Mouse (Mus musculus): Measurements from ENCODE around the gene Ccdc14. TPM values are rescaled to one million over a fixed set of nuclear protein-coding genes. Genes with fewer than 3 reads are reported as not detected.
A peak's percentile ranks its signal among the peaks of the same experiment; 100 is the strongest.
"Not testable (repeated sequence)": the region's sequence is repeated elsewhere in the genome, so short reads cannot be mapped to it uniquely, and the experiment has no call there.

Ccdc14 gene
- total RNA-seq, 1 experiment from 2014 or later = 3.0 TPM

DNA sequence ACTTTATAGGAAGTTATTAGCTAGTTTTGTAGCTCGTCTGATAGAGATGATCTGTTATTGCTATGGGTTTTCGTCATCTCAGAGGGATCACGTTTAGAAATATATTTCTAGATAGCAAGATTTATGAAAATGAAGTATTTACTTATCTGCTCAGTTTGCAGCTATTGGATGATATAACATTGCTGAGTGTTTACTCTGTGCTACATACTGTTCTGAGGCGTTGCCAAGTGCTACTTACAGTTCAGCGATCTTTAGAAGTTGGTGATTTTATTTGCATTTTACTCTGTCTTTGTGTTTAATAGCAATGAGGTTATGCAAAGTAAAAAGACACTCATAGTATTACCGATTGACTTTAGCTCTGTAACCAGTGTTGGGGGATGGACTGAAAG lies 10.4 kb downstream of the Ccdc14 start:
- ATAC-seq (ENCODE audit: extremely low read depth, insufficient number of reproducible peaks, low FRiP score, poor library complexity, severe bottlenecking) = no peak

- no peak for ATAC-seq (ENCODE audit: extremely low read depth, insufficient number of reproducible peaks, low FRiP score, poor library complexity, severe bottlenecking)
These were observed 15.6 kb downstream of the Ccdc14 start for GRCm38 (mm10) chr16:34706019-34706418.

- ATAC-seq (ENCODE audit: extremely low read depth, insufficient number of reproducible peaks, low FRiP score, poor library complexity, severe bottlenecking) = no peak
These were observed 16.1 kb downstream of the Ccdc14 start for GRCm38 (mm10) chr16:34706487-34706946.

- no peak for ATAC-seq (ENCODE audit: extremely low read depth, insufficient number of reproducible peaks, low FRiP score, poor library complexity, severe bottlenecking)
These were observed 21.1 kb downstream of the Ccdc14 start for GRCm38 (mm10) chr16:34711481-34711880.

GRCm38 (mm10) chr16:34725156-34725555 lies 34.7 kb downstream of the Ccdc14 start:
- ATAC-seq (ENCODE audit: extremely low read depth, insufficient number of reproducible peaks, low FRiP score, poor library complexity, severe bottlenecking) = no peak

DNA sequence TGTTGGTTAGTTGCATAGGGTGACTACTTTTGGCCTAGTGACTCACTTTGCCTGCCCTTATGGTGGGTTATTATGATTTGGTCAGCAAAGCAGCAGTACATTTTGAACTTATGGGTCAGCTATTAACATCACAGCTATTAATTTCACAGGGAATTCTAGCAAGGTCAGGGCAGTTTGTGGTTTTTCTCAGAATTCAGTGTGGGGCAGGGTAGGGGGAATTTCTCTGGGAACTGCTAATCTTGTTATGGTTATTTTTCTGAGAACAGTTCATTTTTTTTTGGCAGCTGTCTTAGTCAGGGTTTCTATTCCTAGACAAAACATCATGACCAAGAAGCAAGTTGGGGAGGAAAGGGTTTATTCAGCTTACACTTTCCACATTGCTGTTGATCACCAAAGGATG lies 38.2 kb downstream of the Ccdc14 start:
- not testable (repeated sequence) for ATAC-seq (ENCODE audit: extremely low read depth, insufficient number of reproducible peaks, low FRiP score, poor library complexity, severe bottlenecking)

DNA sequence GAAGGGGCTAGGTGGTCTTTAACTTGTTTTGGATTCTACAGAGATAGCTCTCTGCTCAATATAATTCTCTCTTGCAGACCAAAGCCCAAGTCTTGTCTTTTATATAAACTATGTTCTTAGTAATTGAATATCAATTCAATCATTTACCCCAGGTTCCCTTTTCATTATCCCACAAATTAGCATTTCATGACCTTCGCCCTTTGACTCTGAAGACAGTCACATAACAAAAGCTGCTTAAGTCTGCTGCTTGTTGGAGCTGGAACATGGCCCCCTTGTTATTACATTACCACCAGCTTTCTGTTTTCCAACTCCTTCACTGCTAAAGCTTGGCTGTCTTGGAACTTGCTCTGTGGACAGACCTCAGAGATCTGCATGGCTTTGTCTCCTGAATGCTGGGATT lies 39.0 kb downstream of the Ccdc14 start:
- ATAC-seq (ENCODE audit: extremely low read depth, insufficient number of reproducible peaks, low FRiP score, poor library complexity, severe bottlenecking) = no peak

- peak; percentile 81 for ATAC-seq (ENCODE audit: extremely low read depth, insufficient number of reproducible peaks, low FRiP score, poor library complexity, severe bottlenecking)
These were observed 48.3 kb downstream of the Ccdc14 start for GRCm38 (mm10) chr16:34738656-34739233.

- peak; percentile 18; the same call in 1 of the 2 replicates for ATAC-seq (ENCODE audit: extremely low read depth, insufficient number of reproducible peaks, low FRiP score, poor library complexity, severe bottlenecking)
These were observed 52.5 kb downstream of the Ccdc14 start for GRCm38 (mm10) chr16:34742930-34743329.

DNA sequence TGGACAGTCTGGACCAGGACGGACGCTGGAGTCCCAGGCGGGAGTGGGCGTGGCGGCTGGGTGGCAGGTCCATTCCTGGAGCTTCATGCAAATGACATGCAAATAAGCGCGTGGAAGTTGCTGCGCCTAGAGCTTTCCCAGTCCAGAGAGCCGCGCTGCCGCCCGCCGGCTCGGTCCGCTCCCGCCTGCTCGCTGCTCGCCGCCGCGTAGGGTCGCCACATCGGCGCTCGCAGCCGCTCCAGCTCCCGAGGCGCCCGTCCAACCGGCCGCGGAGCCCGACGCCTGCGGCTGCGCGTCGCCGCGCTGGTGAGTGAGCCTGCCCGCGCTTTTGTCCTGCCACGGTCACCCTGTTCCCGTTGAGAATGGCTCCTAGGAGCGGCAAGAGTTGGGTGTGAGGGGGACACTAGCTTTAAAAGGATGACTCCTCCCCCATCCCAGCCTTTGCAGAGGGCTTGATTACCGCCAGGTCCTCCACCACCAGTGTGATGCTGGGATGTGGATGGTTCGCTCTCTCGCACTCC lies 54.7 kb downstream of the Ccdc14 start, which contains the start of gene Mylk:
Mylk (plus strand) TSS at position 146 of the 521 bp plus-strand sequence.
- ATAC-seq (ENCODE audit: extremely low read depth, insufficient number of reproducible peaks, low FRiP score, poor library complexity, severe bottlenecking) = no peak

DNA sequence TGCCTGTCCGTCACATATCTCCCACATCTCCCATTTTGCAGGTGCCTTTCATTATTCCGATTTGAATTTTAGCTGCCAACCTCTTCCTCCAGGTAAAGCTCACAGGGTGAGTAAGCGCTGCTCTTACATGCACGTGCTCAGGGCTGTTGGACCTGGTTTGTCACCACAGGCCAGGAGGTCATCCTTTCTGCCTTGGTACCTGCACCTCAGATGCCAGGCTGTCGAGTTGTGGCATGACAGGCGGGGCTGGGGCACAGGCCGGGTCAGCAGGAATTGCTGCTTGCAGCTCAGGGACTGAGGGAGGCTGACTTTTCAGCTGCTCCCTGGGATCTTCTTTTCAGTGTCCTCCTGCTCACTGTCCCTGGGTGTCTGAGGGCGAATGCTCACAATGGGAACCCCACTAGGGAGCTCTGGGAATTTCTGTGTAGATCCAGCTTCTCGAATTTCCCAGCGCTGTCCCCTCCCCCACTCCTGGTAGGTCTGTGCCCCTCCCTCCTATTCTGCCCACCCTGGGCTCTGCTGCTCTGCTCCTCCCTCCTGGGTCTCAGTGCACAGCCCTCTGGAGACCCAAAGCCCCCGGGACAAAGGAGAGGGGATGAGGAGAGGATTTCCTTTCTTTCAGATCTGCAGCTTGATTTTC lies 57.8 kb downstream of the Ccdc14 start:
- ATAC-seq (ENCODE audit: extremely low read depth, insufficient number of reproducible peaks, low FRiP score, poor library complexity, severe bottlenecking) = no peak

- no peak for ATAC-seq (ENCODE audit: extremely low read depth, insufficient number of reproducible peaks, low FRiP score, poor library complexity, severe bottlenecking)
These were observed 59.1 kb downstream of the Ccdc14 start for GRCm38 (mm10) chr16:34749536-34749935.

DNA sequence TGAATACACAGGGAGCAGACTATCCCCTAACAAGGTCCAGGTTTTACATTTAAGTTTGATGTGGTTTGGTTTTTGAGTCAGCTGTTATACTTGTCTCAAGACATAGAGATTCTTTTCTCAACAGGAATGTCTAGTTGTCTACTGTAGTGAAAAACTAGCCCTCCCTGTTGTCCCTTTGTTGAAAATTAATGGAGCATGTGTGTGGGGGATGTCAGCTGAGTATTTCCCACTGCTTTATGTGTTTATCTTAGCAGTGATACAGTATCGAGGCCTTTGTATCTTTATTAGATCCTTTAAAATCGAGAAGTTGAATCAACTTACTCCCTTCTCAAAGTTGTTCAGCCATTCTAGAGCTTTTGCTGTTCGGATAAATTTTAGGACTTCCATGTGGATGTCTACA lies 61.6 kb downstream of the Ccdc14 start:
- no peak for ATAC-seq (ENCODE audit: extremely low read depth, insufficient number of reproducible peaks, low FRiP score, poor library complexity, severe bottlenecking)

DNA sequence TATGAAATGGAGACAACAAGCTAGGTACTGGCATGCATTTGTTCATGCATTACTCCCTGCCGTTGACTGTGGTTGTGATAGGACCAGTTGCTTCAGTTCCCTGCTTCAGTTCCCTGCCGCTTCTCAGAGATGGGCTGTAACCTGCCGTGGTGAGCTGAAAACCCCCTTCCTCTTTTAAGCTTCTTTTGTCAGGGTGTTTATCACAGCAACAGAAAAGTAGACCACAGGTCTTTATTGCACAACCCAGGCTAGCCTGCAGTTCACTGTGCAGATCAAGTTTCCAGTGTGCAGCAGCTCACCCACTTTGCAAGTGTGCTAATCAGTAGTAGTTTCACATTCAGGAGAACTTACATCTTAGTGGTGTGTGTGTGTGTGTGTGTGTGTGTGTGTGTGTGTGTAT lies 62.6 kb downstream of the Ccdc14 start:
- peak; percentile 39; the same call in 1 of the 2 replicates for ATAC-seq (ENCODE audit: extremely low read depth, insufficient number of reproducible peaks, low FRiP score, poor library complexity, severe bottlenecking)

DNA sequence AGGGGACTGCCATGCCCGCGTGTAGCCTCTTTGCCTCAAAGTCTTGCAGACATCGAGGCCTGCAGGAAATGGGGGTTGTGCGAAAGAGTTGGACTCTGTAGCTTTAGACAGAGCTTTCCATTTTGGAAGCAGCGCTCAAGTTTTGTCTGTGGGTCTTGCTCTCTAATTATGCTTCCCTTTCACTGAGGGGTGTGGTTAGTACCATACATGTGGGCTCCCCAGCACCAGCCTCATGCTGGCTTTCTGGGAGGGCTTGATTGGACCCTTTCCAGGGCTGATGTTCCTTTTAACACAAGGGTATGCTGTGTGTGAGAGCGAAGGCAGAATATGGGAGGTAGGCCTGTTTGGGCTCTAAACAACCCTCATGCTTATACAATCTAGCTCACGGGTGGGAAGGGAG lies 66.6 kb downstream of the Ccdc14 start:
- ATAC-seq (ENCODE audit: extremely low read depth, insufficient number of reproducible peaks, low FRiP score, poor library complexity, severe bottlenecking) = no peak

GRCm38 (mm10) chr16:34758205-34758604 lies 67.8 kb downstream of the Ccdc14 start:
- ATAC-seq (ENCODE audit: extremely low read depth, insufficient number of reproducible peaks, low FRiP score, poor library complexity, severe bottlenecking) = no peak

- no peak for ATAC-seq (ENCODE audit: extremely low read depth, insufficient number of reproducible peaks, low FRiP score, poor library complexity, severe bottlenecking)
These were observed 73.7 kb downstream of the Ccdc14 start for GRCm38 (mm10) chr16:34763959-34764591.

DNA sequence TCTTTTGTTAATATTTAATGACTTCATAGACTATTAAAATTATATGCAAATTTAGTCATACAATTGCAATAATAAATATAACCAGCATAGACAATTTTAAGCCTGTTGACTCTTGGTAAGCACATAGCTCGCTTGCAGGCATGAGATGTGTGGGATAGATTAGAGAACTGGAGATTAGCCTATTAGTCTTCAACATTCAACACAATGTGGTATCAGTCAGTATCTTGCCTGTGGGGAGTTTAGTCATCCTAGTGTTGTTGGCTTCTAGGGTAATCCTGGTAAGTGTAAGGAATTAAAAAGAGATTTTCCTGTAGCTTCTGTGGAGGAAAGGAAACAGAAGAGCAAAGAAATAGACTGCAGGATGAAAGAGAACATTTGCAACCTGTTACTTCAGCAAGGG lies 75.2 kb downstream of the Ccdc14 start:
- ATAC-seq (ENCODE audit: extremely low read depth, insufficient number of reproducible peaks, low FRiP score, poor library complexity, severe bottlenecking) = no peak

- no peak for ATAC-seq (ENCODE audit: extremely low read depth, insufficient number of reproducible peaks, low FRiP score, poor library complexity, severe bottlenecking)
These were observed 75.8 kb downstream of the Ccdc14 start for GRCm38 (mm10) chr16:34766193-34766592.

DNA sequence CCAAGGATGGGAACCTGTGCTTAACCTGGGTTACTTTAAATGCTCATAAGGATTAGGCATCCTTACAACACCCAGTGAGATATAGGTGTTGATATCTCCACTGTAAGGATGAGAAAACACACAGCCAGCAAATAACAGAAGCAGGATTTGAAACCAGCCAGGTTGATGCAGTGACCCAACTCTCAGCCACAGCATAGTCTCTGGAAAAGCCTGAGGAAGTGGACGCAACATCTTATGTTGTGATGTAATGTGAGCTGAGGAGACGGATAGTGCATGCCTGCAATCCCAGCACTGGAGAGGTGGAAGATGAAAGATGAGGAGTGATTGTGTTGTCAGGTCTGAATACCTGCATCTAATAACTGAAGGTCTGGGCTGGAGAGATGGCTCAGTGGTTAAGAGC lies 77.0 kb downstream of the Ccdc14 start:
- ATAC-seq (ENCODE audit: extremely low read depth, insufficient number of reproducible peaks, low FRiP score, poor library complexity, severe bottlenecking) = no peak
